Mouse (Mus musculus) T-cell, adult 2 months (primary cell): ENCODE measurements at regions not wholly inside any gene's neighbourhood (a gene's known extent, or its start where the extent isn't known, plus 50 kb on each side); places are given as distances from the start of the nearest gene placed in this dataset.

Source experiments
- DNase-seq: peaks from one replicate; pipeline ENCODE4 v3.0.0; 2022; ENCODE audit warnings: low spot score

DNA sequence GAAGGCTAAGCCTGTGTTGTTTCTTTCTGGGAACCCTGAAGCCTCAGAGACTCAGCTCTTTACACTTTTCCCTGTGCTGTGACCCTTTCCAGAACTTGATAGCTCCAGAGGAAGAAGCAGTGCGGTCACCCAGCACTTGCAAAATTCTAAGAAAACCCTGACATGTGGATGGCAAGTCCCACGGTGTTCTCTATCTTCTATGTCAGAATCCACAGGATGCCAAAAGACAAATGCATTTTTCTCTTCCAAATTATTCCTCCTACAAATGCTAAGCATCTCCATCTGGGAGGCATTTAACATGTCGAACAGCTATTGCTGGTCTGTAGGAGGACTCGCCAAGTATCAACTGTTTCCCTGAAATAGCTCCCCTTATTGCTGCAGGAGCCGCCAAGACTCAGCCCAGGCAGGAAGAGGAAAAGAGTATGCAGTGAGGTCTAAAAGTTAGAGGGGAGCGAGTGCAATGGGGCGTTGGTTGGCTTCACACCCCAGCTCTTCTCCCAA, 274.0 kb upstream of the Xylt1 start:
- no peak for DNase-seq

DNA sequence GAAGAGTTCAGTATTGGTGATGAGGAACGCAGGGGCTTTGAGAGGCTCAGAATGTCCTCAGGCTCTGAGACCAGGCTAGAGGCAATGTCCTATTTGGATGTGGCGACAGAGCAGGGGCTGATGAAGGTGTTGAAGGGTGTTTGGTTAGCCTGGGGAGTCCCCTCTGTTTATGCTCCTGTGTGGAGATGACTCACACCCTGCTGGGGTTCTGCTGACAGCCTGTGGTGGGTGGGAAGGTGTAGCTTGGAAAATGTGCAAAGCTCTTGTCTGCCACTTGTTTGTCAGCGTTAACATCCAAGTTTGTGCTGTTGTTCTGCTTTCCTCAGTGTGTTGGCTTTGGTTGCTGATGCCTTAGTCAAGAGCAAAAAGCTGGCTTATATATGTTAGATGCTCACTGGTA, 272.4 kb upstream of the Xylt1 start:
- DNase-seq = no peak

- peak; percentile 21 for DNase-seq
Observed at GRCm38 (mm10) chr7:117127728-117128127, 253.1 kb upstream of the Xylt1 start.

GRCm38 (mm10) chr7:117134869-117135268, 245.9 kb upstream of the Xylt1 start:
- DNase-seq = no peak

- DNase-seq = no peak
Observed at GRCm38 (mm10) chr7:117138681-117139080, 242.1 kb upstream of the Xylt1 start.

DNA sequence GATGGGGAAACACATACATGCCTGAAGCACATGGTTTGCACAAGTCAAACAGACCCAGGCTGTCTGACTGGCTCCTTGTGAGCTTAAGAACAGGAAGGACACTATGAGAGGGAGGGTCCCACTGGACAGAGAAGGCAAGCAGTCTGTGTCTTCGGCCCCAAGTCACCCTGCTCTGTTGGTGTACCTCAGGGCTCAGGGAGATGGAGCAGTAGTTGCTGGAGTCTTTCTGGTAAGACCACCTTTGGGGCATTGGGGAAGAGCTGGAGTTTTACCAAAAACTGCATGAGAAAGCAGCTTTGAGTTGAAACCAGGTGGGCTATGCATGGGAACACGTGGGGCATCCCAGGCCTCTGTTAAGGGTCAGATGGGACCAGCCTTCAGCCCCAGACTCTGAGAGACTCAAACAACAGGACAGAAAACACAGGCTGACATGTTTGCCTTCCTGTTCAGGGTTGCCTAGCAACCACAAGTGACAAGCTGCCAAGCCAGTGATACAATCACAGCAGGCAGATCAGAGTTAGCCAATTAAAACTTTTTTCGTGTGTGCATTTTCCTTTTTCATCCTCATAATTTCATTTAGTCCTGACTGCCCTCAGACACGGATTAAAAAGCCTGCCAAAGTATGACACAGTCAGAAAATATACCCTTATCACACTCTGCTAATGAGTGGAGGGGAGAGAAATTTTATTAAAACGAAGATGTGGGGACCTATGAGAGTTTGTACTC, 241.4 kb upstream of the Xylt1 start:
- no peak for DNase-seq

DNA sequence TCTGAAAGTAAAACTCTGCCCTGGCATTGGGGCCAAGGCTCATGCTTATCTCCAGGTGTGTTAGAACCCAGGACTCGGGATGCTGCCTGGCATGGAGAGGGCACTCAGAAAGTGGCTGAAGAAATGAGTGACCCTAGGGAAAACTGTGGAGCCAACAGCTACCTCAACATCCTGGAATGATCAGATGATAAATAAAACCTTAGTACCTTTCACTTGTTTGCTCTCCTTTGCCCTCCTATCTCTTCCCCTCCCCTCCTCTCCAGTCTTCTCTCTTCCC, 240.9 kb upstream of the Xylt1 start:
- DNase-seq = no peak

- DNase-seq = no peak
Observed at GRCm38 (mm10) chr7:117146809-117147208, 234.0 kb upstream of the Xylt1 start.

DNA sequence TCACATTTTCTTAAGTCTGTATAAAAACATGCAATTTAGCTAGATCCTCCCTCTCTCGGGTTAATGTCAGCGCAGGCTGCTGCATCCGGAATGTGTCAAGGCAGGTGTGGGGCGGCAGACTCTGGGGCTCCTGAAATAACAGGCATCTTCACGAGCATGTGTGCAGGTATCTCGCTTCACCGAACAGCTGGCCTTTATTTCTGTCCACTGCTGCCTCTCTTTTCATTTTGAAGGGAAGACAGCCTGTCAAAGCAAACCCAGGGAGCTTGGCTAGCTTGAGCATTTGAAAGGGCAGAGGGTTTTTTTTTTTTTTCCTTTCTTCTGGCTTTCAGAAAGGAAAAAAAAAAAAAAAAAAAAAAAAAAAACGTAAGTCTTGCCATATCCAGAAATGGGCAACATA, 230.4 kb upstream of the Xylt1 start:
- DNase-seq = no peak

DNA sequence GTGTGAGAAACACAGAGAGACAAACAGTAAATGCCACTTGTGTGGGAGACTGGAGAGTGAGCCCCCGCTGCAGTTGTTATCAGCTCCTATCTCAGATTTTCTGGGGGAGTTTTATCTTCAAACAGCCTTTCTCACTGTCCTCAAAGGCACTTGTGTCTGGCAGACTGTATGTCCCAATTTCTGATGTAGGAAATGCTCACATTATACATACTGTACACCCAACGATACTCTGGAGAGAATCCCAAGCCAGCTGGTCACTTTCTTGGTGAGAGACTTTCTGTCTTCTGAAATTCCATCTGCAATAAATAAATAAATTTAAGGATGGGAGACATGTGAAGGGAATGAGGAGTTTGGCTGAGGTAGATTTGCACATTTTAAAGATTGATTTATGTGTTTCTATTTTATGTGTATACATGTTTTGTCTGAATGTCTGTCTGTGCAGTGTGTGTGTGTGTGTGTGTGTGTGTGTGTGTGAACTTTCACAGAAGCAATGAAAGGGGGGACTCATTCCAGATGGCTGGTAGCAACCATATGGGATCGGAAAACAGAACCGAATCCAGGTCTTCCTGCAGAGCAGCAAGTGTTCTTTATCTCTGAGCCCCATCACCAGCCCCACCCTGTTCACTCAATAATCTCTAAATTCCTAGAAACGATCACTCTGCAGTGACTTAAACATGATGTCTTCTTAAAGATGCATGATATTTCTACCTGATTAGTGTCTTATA, 226.8 kb upstream of the Xylt1 start:
- DNase-seq = no peak

- no peak for DNase-seq
Observed at GRCm38 (mm10) chr7:117161193-117161908, 219.4 kb upstream of the Xylt1 start.

GRCm38 (mm10) chr7:117174811-117175422, 205.9 kb upstream of the Xylt1 start:
- DNase-seq = no peak

DNA sequence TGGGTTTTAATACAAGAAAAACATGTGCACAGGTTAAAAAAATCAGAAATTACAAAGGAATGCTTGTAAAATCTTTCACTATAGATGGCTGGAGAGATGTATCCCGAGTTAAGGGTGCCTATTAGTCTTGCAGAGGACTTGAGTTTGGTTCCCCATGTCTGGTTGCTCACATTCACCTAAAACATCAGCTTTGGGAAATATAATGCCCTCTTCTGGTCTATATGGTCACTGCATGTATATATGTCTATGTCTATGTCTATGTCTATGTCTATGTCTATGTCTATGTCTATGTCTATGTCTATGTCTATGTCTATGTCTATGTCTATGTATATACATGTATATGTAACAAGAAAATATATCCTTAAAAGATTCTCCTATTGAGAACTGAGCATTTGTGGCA, 196.8 kb upstream of the Xylt1 start:
- DNase-seq = no peak

GRCm38 (mm10) chr7:117185891-117186290, 194.9 kb upstream of the Xylt1 start:
- DNase-seq = no peak

DNA sequence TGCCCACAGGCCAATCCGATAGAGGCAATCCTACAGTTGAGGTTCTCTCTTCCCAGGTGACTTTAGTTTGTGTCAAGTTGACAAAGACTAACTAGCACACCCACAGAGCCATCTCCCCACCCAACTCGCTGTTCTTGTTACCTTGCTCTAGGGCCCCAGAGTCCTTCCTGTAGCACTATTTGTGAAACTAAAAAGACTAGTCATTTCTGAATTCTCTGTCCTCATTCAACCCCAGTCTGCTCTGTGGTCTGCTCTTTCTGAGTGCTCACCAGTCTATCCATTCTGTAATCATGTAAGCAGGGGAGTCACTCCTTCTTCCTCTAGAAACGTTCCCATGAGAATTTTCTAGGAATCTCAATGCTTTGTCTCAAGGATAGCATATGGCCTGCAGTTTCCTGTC, 184.2 kb upstream of the Xylt1 start:
- no peak for DNase-seq

DNA sequence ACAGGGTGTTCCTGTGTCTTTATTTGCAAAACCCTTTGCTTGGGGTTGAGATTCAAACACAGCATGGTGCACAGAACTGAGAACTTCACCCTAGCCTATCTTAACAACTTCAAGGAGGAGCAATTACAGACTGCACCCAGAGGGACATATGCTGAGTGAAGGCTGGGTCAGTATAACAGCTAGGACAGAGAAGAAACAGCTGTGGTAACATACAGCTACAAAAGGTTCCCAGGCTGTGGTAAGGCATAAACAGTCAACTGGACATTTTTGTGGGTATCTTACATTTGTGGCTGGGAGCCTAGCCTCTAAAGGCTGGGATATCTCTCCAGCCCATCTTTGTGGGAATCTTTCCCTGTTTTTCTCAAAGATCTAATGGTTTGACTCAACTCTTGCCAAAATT, 154.5 kb upstream of the Xylt1 start:
- no peak for DNase-seq

GRCm38 (mm10) chr7:117229619-117230018, 151.2 kb upstream of the Xylt1 start:
- DNase-seq = no peak

GRCm38 (mm10) chr7:117256819-117257218, 124.0 kb upstream of the Xylt1 start:
- no peak for DNase-seq

GRCm38 (mm10) chr7:117258557-117258956, 122.2 kb upstream of the Xylt1 start:
- DNase-seq = no peak

DNA sequence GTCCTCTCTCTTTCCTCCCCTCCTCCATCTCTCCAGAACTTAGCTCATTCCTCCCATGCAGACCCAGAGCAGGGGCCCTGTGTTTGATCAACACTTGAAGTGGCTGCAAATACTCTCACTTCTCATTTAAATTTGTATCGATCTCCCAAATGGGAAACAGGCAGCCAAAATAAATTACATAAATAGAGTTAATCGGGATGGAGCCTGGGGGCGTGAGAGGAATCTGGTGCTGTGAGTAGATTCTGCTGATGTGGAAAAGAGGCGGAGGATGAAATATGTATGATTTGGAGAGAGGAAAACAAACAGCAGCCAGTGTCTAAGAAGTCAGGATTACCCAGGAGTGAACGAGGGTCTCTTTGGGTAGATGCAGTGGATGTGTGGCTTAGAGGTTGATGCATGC, 121.6 kb upstream of the Xylt1 start:
- no peak for DNase-seq

GRCm38 (mm10) chr7:117259674-117260294, 121.0 kb upstream of the Xylt1 start:
- no peak for DNase-seq

DNA sequence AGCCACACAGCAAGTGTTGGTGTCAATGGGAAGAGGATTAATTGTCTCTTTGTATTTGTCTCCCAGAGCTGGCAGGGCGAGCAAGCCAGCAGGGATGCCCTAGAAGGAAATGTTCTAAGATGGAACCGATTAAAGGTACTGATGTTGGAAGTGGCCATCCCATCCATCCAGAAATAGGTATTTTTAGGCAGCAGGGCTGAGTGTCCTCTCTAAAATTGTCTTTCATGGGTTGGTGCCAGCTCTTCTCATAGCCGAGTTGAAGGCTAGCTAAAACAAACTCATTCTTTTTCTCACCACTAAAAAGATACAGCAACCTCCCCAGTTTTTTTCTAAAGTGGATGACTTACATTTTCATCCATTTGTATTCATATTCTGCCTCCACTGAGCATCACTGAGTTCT, 120.2 kb upstream of the Xylt1 start:
- DNase-seq = no peak
